Mouse (Mus musculus): ENCODE results near the gene Zfp536. TPM values are rescaled to one million over a fixed set of nuclear protein-coding genes. Genes with fewer than 3 reads are reported as not detected.
A peak's percentile ranks its signal among the peaks of the same experiment; 100 is the strongest.

Gene Zfp536
- total RNA-seq, 2 experiments from 2014 or later = 0.61 to 1.2 TPM

DNA sequence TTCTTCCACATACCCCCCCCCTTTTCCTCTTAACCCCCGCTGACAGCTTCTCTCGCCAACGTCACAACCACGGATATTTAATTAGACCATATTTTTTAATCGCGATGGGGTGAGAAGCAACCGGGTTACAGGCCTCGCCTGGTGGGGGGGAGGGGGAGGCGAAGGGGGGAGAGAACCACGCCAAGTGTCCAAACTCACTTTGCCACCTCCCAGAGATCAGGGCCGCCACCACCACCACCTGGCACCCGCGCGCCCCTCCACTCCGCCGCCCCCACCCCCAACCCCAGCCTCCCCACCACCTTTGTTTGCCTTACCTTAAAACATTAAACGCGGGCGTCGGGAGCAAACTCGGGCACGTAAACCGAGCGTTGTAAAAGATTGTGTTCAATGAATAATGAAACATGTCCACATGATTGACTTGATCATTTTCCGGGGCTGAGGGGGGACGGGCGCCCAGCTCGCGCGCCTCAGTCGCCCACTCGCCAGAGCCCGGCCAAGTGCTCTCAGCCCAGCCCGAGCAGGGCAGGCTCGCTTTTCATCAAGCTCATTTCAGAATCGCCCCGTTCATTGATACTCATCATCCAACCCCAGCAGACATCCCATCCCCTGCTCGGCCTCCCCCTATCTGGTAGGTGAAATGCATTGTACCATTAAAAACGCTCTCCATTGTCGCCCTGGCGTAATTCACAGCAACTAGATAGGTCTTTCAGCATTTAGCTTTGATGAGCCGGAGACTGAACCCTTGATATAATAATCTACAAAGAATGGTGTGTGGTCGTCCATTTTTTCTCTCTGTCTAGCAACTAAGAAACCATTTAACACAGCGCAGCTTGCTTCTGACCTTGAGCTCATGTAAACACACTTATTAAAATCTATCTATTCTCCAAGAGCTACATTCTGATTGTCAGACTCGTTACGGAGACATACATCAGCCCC, 797 bp downstream of the Zfp536 start:
- DNase-seq = no peak
- intact Hi-C loops (cut with DNase I) = no loop called here
- peak overlapping the region; percentile 74 for H3K4me3 ChIP-seq
- no peak overlapping the region; the same call in 1 of the 2 replicates for H3K27ac ChIP-seq
- no peak for TF ChIP-seq CTCF (IDR thresholded peaks at IDR 0.05)

GRCm38 (mm10) chr7:37771491-37772375, 1.7 kb downstream of the Zfp536 start:
- DNase-seq = peak; percentile 39
- no peak for TF ChIP-seq CTCF (IDR thresholded peaks at IDR 0.05)
- H3K27ac ChIP-seq = peak overlapping the region; percentile 61
- peak overlapping the region; percentile 74 for H3K4me3 ChIP-seq
- intact Hi-C loops (cut with DNase I) = no loop called here

GRCm38 (mm10) chr7:37770400-37771050, 2.9 kb downstream of the Zfp536 start:
- peak; percentile 68 for TF ChIP-seq CTCF (IDR thresholded peaks at IDR 0.05)
- peak overlapping the region; percentile 46; the same call in 1 of the 2 replicates for H3K27ac ChIP-seq

DNA sequence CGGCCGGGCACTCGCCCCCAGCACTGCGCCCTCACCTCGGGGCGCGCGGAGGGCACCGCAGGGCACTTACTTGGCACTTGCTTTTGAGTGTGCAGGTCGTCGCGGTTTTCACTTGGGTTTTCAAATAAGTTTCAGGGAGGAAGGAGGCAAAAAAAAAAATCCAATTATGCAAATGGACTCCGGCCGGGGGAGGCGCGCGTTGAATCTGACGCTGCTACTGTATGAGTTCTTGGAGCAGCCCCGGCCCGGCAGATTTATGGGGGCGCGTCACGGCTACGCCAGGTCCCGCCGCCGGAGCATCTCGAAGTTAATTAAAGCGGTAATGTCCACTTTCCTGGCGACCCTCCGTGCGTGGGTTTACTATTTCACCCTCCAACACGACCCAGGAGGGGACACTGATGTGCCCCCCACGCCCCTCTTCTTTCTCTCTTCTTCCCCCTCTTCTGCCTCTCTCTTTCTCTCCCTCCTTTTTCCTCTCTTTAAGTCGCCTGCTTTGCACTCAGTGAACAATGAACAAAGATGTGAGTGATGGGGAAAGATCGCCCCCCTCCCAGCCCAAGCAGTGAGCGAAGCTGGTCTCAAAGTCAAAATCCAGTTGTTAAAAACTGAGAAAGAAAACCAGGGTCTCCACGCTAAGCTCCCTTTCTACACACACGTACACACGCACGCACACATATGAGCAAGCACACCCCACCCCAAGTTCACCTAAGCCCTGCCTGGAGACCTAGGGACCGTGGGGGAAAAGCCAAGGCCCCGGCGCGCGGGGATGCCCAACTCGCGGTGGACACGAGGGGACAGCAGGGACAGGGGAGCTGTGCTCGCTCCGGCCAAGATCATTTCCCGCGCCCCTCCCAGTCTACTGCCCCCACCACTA, 3.7 kb downstream of the Zfp536 start:
- DNase-seq = peak; percentile 31
- intact Hi-C loops (cut with DNase I) = no loop called here
- Histone ChIP-seq H3K27ac (peak overlapping the region; percentile 46; the same call in 1 of the 2 replicates), H3K4me3 (peak overlapping the region; percentile 74)
- no peak for TF ChIP-seq CTCF (IDR thresholded peaks at IDR 0.05)

More at GRCm38 (mm10) chr7:37770400-37771050, 2.9 kb downstream of the Zfp536 start:
- peak overlapping the region; percentile 74 for H3K4me3 ChIP-seq
- DNase-seq = peak; percentile 82
- intact Hi-C loops (cut with DNase I) = no loop called here

DNA sequence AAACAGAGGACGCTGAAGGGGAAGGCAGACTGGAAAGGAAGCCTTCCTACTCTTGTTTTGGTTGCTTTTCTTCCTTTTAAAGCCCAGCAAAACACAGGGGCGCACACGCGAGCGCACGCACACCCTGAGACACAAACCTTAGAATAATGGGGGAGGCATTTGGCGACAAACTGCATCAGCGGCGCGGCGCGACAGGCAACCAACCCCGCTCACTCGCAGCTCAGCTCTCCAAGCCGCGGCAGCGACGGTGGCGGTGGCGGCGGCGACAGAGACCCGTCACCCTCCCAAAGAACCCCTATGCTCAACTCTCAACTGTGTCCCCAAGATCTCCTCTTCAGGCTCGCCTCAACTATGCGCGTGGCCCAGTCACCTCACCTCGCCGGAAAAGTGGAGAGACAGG, 4.4 kb downstream of the Zfp536 start:
- H3K27ac ChIP-seq = no peak overlapping the region
- peak overlapping the region; percentile 74 for H3K4me3 ChIP-seq
- intact Hi-C loops (cut with DNase I) = no loop called here
- no peak for TF ChIP-seq CTCF (IDR thresholded peaks at IDR 0.05)
- DNase-seq = no peak

GRCm38 (mm10) chr7:37768310-37768940, 5.0 kb downstream of the Zfp536 start:
- no peak for TF ChIP-seq CTCF (IDR thresholded peaks at IDR 0.05)
- no peak for DNase-seq
- peak overlapping the region; percentile 74 for H3K4me3 ChIP-seq
- no peak overlapping the region for H3K27ac ChIP-seq
- intact Hi-C loops (cut with DNase I) = no loop called here

GRCm38 (mm10) chr7:37758886-37759285, 14.6 kb downstream of the Zfp536 start:
- TF ChIP-seq CTCF (IDR thresholded peaks at IDR 0.05) = no peak
- intact Hi-C loops (cut with DNase I) = no loop called here
- Histone ChIP-seq H3K4me3 (no peak overlapping the region), H3K27ac (no peak overlapping the region)
- no peak for DNase-seq

GRCm38 (mm10) chr7:37753024-37753423, 20.4 kb downstream of the Zfp536 start:
- no peak overlapping the region for H3K4me3 ChIP-seq
- intact Hi-C loops (cut with DNase I) = no loop called here
- H3K27ac ChIP-seq = no peak overlapping the region
- no peak for TF ChIP-seq CTCF (IDR thresholded peaks at IDR 0.05)
- no peak for DNase-seq

GRCm38 (mm10) chr7:37746133-37746761, 27.2 kb downstream of the Zfp536 start:
- Histone ChIP-seq H3K27ac (no peak overlapping the region), H3K4me3 (peak overlapping the region; percentile 53)
- DNase-seq = no peak
- no peak for TF ChIP-seq CTCF (IDR thresholded peaks at IDR 0.05)
- intact Hi-C loops (cut with DNase I) = no loop called here

- no peak for TF ChIP-seq CTCF (IDR thresholded peaks at IDR 0.05)
- intact Hi-C loops (cut with DNase I) = no loop called here
- no peak overlapping the region for H3K4me3 ChIP-seq
- H3K27ac ChIP-seq = no peak overlapping the region
- no peak for DNase-seq
These were observed 30.1 kb downstream of the Zfp536 start for GRCm38 (mm10) chr7:37743350-37743749.

DNA sequence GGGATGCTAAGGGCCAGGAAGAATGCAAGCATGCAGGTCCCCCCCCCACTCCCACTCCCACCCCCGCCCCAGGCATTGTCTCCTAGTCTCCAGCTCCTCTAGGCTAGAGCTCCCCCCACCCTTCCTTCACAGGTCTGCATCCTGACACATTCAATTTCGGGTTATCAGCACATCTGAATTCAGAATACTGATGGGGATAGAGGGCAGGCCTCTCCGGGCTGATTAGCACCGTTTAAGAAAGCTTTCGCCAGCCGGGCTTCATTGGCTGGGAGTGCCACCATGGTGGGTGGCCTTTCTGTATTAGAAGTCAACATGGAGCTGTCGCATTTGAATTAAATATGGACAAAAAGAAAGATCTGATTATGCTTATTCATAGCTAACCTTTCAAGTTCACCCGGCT, 36.2 kb downstream of the Zfp536 start:
- Histone ChIP-seq H3K4me3 (no peak overlapping the region), H3K27ac (no peak overlapping the region)
- no peak for DNase-seq
- TF ChIP-seq CTCF (IDR thresholded peaks at IDR 0.05) = no peak
- intact Hi-C loops (cut with DNase I) = no loop called here
